Mouse (Mus musculus) limb, embryonic 14.5 days (tissue): ENCODE measurements around the gene Arrb2. TPM values are rescaled to one million over a fixed set of nuclear protein-coding genes. Genes with fewer than 3 reads are reported as not detected.
"Not testable (repeated sequence)": the region's sequence is repeated elsewhere in the genome, so short reads cannot be mapped to it uniquely, and the experiment has no call there.

Source experiments
- ATAC-seq: fragments of 200-750 bp; cut with Nextera tagmentation; 2 replicates; pipeline ENCODE4 v1.8.0; 2017; ENCODE audit warnings: low read depth, moderate number of reproducible peaks, moderate TSS enrichment; ENCODE audit not compliant: low FRiP score
- DNase-seq: peaks from one replicate; pipeline ENCODE4 v3.0.0-alpha.2; 2015; ENCODE audit warnings: low spot score
- H3K27ac ChIP-seq: fragments of 300-500 bp; sonication (generic); replicated peaks from 2 replicates; pipeline ENCODE4 v1.5.1; 2014; ENCODE audit warnings: low read depth, mild to moderate bottlenecking, low read length, moderate library complexity, mixed read lengths
- H3K27me3 ChIP-seq: fragments of 300-500 bp; sonication (generic); 2 replicates; pipeline ENCODE4 v1.6.1; 2014; ENCODE audit warnings: low read length, mixed read lengths; ENCODE audit not compliant: control insufficient read depth, insufficient read depth
- H3K36me3 ChIP-seq: fragments of 300-500 bp; sonication (generic); 2 replicates; pipeline ENCODE4 v1.6.1; 2014; ENCODE audit warnings: mild to moderate bottlenecking, low read length, moderate library complexity, mixed read lengths; ENCODE audit not compliant: control insufficient read depth, insufficient read depth
- H3K4me1 ChIP-seq: fragments of 300-500 bp; sonication (generic); 2 replicates; pipeline ENCODE4 v1.6.1; 2014; ENCODE audit warnings: antibody characterized with exemption, low read length, mixed read lengths; ENCODE audit not compliant: control insufficient read depth, insufficient read depth
- H3K4me2 ChIP-seq: fragments of 300-500 bp; sonication (generic); replicated peaks from 2 replicates; pipeline ENCODE4 v1.6.1; 2014; ENCODE audit warnings: low read depth, mild to moderate bottlenecking, low read length, moderate library complexity; ENCODE audit not compliant: severe bottlenecking
- H3K4me3 ChIP-seq: fragments of 300-500 bp; sonication (generic); replicated peaks from 2 replicates; pipeline ENCODE4 v1.5.1; 2014; ENCODE audit warnings: low read length
- H3K9ac ChIP-seq: fragments of 300-500 bp; sonication (generic); 2 replicates; pipeline ENCODE4 v1.6.1; 2014; ENCODE audit warnings: mild to moderate bottlenecking, low read depth, low read length, moderate library complexity; ENCODE audit not compliant: severe bottlenecking
- H3K9me3 ChIP-seq: fragments of 300-500 bp; sonication (generic); 2 replicates; pipeline ENCODE4 v1.6.1; 2016; ENCODE audit warnings: low read length; ENCODE audit not compliant: control insufficient read depth
- POLR2A ChIP-seq: fragments of 200-500 bp; IDR thresholded peaks from 2 replicates; pipeline ENCODE4 v1.8.0; 2012; ENCODE audit warnings: inconsistent platforms, mild to moderate bottlenecking, moderate library complexity, borderline replicate concordance; ENCODE audit not compliant: insufficient read depth, insufficient read length; ENCODE audit errors: extremely low read depth
- WGBS: fragments of 180-500 bp; shearing (Covaris S2); extraction: QIAGEN DNeasy Blood & Tissue Kit; methylation state at CpG from one replicate; pipeline ENCODE4 v1.1.7; 2014; 5-methylcytosine and 5-hydroxymethylcytosine counted together
- polyA plus RNA-seq, 2 experiments: library from polyadenylated mRNA; depleted of rRNA in 1 of 2; stranded (reverse) in 1 of 2; unstranded in 1 of 2; fragments of >200 nt; fragmentation: Nextera tagmentation in 1 of 2; extraction: Ambion mirVana in 1 of 2; gene quantifications; 2 replicates each; pipeline versions ENCODE4 v1.2.1 to v1.2.3; 2012 to 2014

The Arrb2 gene
- polyA plus RNA-seq, 2 experiments, result 21.5 to 48.7 TPM

DNA sequence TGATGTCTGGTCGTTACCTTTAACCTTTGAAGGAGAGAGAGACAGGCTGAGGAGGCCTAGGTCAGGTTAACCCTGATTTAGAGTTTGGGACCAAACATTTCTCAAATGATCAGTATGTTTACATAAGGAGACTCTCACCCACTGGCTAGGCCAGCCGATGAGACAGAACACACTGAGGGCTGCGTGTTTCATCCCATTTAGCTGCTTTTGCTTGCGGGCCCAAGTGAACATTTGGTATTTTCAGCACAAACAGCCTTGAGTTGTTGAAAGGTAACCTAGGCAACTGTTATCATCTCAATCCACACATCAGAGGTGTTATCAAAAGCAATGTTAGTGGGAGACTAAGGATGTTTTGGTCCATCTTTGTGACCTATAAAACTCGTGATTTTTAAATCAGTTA is 12.9 kb upstream of the Arrb2 start:
- Histone ChIP-seq H3K4me2 (no peak overlapping the region), H3K27me3 (no peaks in the 10 kb centered on the region), H3K9ac (no peak overlapping the region), H3K27ac (no peak overlapping the region), H3K4me1 (no peaks in the 10 kb centered on the region), H3K9me3 (no peaks in the 10 kb centered on the region), H3K4me3 (no peak overlapping the region), H3K36me3 (no peaks in the 10 kb centered on the region)
- DNase-seq (no peak), ATAC-seq (no peak)
- no peak for TF ChIP-seq POLR2A
- 59% methylated on average over 5 of the region's 5 CpGs for WGBS

DNA sequence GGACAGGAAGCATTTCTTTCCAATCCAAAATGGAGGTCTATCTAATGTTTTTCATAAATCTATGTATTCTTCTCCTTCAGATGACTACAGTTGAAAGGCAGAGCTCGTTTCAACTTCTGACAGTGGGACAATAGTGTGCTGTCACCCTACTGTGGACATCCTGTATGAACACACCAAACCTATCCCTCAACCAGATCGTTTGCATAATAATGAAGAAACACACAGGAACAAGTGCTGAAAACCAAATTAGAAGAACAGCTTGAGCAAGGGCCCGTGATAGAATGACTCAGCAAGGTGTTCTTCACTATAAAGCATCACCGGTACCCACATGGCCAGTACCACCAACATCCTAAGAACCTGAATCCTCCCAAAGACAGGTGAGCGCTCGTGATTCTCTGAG is 5.8 kb upstream of the Arrb2 start:
- 78% methylated on average over 6 of the region's 6 CpGs for WGBS
- ATAC-seq, DNase-seq: not testable (repeated sequence)

DNA sequence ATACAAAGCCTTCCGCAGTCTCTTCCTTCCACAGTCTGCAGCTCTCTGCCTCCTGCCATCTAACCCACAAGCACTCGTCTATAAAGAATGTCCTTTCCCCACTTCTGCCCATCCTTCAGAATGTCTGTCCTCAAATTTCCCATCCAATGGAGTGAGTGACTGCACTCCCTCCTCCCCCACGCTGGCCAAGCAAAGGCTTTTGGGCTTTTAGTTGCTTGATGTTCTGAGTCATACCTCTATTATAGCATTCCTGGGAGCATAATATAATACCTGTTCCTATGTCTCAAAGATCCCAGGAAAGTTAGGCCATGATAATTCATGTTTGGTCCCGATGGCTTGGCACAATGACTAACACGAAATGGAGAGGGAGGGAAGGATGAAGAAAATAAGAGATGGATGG is 861 bp upstream of the Arrb2 start:
- Histone ChIP-seq H3K4me2 (peak overlapping the region; percentile 74), H3K9ac (peak overlapping the region; percentile 3; the same call in 1 of the 2 replicates), H3K9me3 (no peaks in the 10 kb centered on the region), H3K4me1 (peaks cover 17% of the 10 kb centered on the region), H3K27me3 (no peaks in the 10 kb centered on the region), H3K36me3 (peaks cover 10% of the 10 kb centered on the region), H3K27ac (no peak overlapping the region), H3K4me3 (peak overlapping the region; percentile 79)
- DNase-seq (no peak), ATAC-seq (no peak)
- WGBS, result 29% methylated on average over 5 of the region's 5 CpGs
- TF ChIP-seq POLR2A, result no peak

More for the DNA sequence above, 5.8 kb upstream of the Arrb2 start:
- not testable (repeated sequence) for H3K4me3 ChIP-seq, H3K4me1 ChIP-seq, H3K9me3 ChIP-seq, H3K27ac ChIP-seq, H3K27me3 ChIP-seq, H3K36me3 ChIP-seq, H3K4me2 ChIP-seq, H3K9ac ChIP-seq

DNA sequence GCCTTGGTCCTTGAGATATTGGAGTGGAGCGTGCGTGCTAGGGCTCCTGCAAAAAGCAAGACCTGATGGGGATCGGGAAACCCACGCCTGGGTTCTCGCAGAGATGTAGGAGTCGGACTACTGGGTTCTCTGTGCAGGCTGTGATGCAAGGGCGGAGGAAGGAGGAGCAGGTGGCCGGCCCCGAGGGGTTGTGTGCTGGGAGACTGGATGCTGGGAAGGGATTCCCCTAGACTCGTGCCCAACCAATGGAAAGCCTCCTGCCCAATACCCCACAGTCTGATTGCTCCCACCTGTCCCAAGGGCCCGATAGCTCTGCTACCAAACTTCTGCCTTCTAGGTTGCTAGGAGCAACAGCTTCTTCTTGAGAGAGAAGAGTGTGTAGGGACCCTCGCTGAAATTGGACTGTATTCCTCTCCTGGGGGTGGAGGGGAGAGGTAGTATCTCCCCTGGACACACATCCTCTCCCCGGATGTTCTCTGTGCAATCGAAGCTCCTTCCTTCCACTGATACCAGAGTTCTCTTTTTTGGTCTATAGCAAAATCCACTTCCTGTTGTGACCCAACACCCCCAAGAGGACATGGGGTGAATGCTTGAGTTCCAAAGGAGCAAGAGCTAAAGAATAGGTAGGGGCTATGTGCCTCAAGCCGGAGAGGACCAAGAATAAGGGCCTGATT is 597 bp downstream of the Arrb2 start:
- ATAC-seq (peak; percentile 2; the same call in 1 of the 2 replicates), DNase-seq (peak; percentile 12)
- peak overlapping the region; percentile 87 for H3K9ac ChIP-seq
- peak overlapping the region; percentile 68 for H3K27ac ChIP-seq
- peak overlapping the region; percentile 74 for H3K4me2 ChIP-seq
- 9% methylated on average over 15 of the region's 15 CpGs for WGBS
- peaks cover 17% of the 10 kb centered on the region for H3K4me1 ChIP-seq
- H3K27me3 ChIP-seq, result no peaks in the 10 kb centered on the region
- H3K4me3 ChIP-seq, result peak overlapping the region; percentile 79
- H3K36me3 ChIP-seq, result peaks cover 24% of the 10 kb centered on the region
- H3K9me3 ChIP-seq, result no peaks in the 10 kb centered on the region
- TF ChIP-seq POLR2A, result no peak

- Histone ChIP-seq H3K9ac (no peak overlapping the region; the same call in 1 of the 2 replicates), H3K27ac (no peak overlapping the region), H3K4me2 (peak overlapping the region; percentile 74), H3K9me3 (no peaks in the 10 kb centered on the region), H3K4me1 (peaks cover 17% of the 10 kb centered on the region), H3K36me3 (peaks cover 29% of the 10 kb centered on the region), H3K4me3 (peak overlapping the region; percentile 79), H3K27me3 (no peaks in the 10 kb centered on the region)
- ATAC-seq, result no peak
- TF ChIP-seq POLR2A, result no peak
- WGBS, result 83% methylated on average over 1 of the region's 1 CpGs
- DNase-seq, result no peak
Measured at GRCm38 (mm10) chr11:70433569-70433943, 1.1 kb downstream of the Arrb2 start.
